Mouse (Mus musculus): Measurements from ENCODE around the gene Faap20.

DNA sequence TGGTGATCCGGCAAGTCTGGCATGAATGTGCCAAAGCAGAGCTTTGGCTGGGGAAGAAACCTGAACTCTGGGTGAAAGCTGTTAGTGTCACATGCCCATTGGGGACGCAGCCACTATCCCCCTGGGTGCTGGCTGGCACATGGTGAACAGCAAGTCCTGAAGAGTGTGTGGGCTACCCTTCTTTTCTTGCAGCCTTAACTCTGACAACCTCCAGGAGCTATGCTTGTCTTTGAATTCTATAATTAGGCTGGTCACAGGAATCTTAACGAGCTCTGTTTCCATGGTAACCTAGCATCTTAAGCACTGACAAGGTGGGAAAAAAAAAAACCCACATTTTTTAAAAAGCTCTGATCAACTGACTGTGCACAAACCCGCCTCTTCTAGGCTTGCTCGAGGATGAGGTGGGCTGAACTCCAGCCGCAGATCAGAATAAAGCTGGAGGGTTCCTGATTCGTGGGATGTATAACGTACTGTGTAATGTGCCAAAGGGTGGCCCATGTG lies 56.0 kb downstream of the Faap20 start:
- no peak for TF ChIP-seq CTCF (IDR thresholded peaks at IDR 0.05; ENCODE audit: borderline replicate concordance, insufficient read depth, low read length)
- no peak for TF ChIP-seq POLR2A (IDR thresholded peaks at IDR 0.05; ENCODE audit: low read depth, low read length)
